ENCODE assay signal across 20 mouse cellular contexts in genomic region chr3:122200447-122200846, GRCm38 (mm10). TPM values are rescaled to one million over a fixed set of nuclear protein-coding genes. Genes with fewer than 3 reads are reported as not detected.
DNase-seq lines count a peak whose midpoint lies in the region; ATAC-seq and TF ChIP-seq lines count a peak whose summit lies in the region.
"Had no signal": no experiment of that assay in that cellular context is flagged by ENCODE, and none has a peak within 500 bp of the region (broad histone marks: within the 10 kb centered on the region; RNA-seq: fewer than 3 reads in every experiment).

No protein-coding gene starts in this region.

- no peak overlapping the region for H3K4me3 ChIP-seq in layer of hippocampus, adult 2 months
- H3K4me3 ChIP-seq in lung, embryonic 15.5 days = no peak overlapping the region
- H3K4me3 ChIP-seq: limb, embryonic 15.5 days; midbrain, embryonic 13.5 days had no signal

- 0 out of 2 replicates have a peak overlapping the region, but pooled peaks have one; percentile 39 for H3K27ac ChIP-seq in layer of hippocampus, adult 2 months
- H3K27ac ChIP-seq in lung, embryonic 15.5 days = peak overlapping the region; percentile 91; the same call in 1 of the 2 replicates
- H3K27ac ChIP-seq: limb, embryonic 15.5 days; midbrain, embryonic 13.5 days; stomach, postnatal 0 days had no signal

- no peaks in the 10 kb centered on the region for H3K9me3 ChIP-seq in lung, embryonic 15.5 days
- H3K9me3 ChIP-seq: limb, embryonic 15.5 days; midbrain, embryonic 13.5 days had no signal

- no peaks in the 10 kb centered on the region for H3K27me3 ChIP-seq in lung, embryonic 15.5 days
- H3K27me3 ChIP-seq: limb, embryonic 15.5 days; midbrain, embryonic 13.5 days had no signal

- H3K36me3 ChIP-seq in lung, embryonic 15.5 days = no peaks in the 10 kb centered on the region
- H3K36me3 ChIP-seq: limb, embryonic 15.5 days; midbrain, embryonic 13.5 days had no signal

- no peak for TF ChIP-seq CTCF in layer of hippocampus, adult 2 months (conservative IDR thresholded peaks at IDR 0.05)

- no peak overlapping the region for H3K4me2 ChIP-seq in lung, embryonic 15.5 days
- H3K4me2 ChIP-seq: limb, embryonic 15.5 days; midbrain, embryonic 13.5 days had no signal

- DNase-seq in frontal cortex, postnatal 25 days (ENCODE audit: low spot score in 2 of 2) = no peak
- DNase-seq in layer of hippocampus, adult 2 months (ENCODE audit: low spot score in 2 of 2) = peak in 1 of 2 experiments; percentile 11
- no peak for DNase-seq in layer of hippocampus, postnatal 10 days (ENCODE audit: low spot score in 2 of 2)
- DNase-seq in lung, adult 18-20 months = no peak
- DNase-seq in frontal cortex, postnatal 10 days (ENCODE audit: low spot score in 2 of 2) = peak; percentile 8 to 21
- DNase-seq in kidney, adult 9 months = no peak
- DNase-seq: adrenal gland, postnatal 10 days; B cell, adult 2 months; cerebellum, adult 11-12 months; cerebellum, postnatal 25 days; heart, postnatal 4 days; kidney, postnatal 14 days; layer of hippocampus, postnatal 36 days; thymus, postnatal 14 days had no signal

- 83% methylated on average over 5 of the region's 5 CpGs for WGBS in lung, embryonic 15.5 days

- H3K4me1 ChIP-seq in lung, embryonic 15.5 days = peaks cover 11% of the 10 kb centered on the region

- peak; percentile 69 for ATAC-seq in frontal cortex, adult (ENCODE audit: low TSS enrichment)
- no peak for ATAC-seq in lung, embryonic 15.5 days (ENCODE audit: borderline replicate concordance, extremely low read depth, low FRiP score, low TSS enrichment)
- ATAC-seq: intestine, embryonic 16.5 days; midbrain, embryonic 13.5 days had no signal

- no peak overlapping the region for H3K9ac ChIP-seq in lung, embryonic 15.5 days
- H3K9ac ChIP-seq: limb, embryonic 15.5 days; midbrain, embryonic 13.5 days had no signal

RNA-seq across cellular contexts. Expression of gene Gclm, which starts 44.9 kb away (rescaled TPM):
- total RNA-seq in layer of hippocampus, adult 2 months (2021) = 10 to 100 TPM; 53.3 to 70.3 TPM
- 10 to 100 TPM; 54.4 to 67.7 TPM for total RNA-seq in layer of hippocampus, postnatal 10 days (2021)
- polyA plus RNA-seq in lung, embryonic 15.5 days (2015; fragmentation: Nextera tagmentation; extraction: Ambion mirVana) = 90.6 and 103 TPM in 2 replicates

Comparison
In these comparisons a context has a peak if more than half of its experiments do, and no peak if none do; other contexts are left out.
1. DNase-seq: peak in frontal cortex, postnatal 10 days (2 of 2); none in frontal cortex, postnatal 25 days (0 of 2), layer of hippocampus, postnatal 10 days (0 of 2), lung, adult 18-20 months (0 of 2) and kidney, adult 9 months (single experiment).